Mouse (Mus musculus) urinary bladder, postnatal 25 days (tissue): ENCODE measurements at regions not wholly inside any gene's neighbourhood (a gene's known extent, or its start where the extent isn't known, plus 50 kb on each side); places are given as distances from the start of the nearest gene placed in this dataset.

Experiments
- DNase-seq: peaks from one replicate; pipeline ENCODE4 v3.0.0; 2022; ENCODE audit warnings: low spot score

DNA sequence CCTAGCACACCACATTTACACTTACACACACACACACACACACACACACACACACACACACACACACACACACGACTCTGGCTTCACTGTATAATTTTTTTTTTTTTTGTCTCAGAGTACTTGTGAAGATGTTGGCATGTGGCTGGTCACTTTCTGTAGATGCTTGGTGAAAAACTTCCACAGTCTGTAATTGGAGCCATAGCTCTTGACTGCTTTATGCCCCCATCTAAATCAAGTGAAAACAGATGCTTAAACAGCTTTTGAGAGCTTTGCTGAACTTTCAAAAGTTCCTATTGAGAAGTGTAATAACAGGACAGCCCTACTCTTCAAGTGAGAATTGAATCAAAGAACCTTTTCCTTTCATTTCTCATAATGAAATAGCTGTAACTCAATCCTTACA, 317.7 kb downstream of the Gm21750 start:
- no peak for DNase-seq

DNA sequence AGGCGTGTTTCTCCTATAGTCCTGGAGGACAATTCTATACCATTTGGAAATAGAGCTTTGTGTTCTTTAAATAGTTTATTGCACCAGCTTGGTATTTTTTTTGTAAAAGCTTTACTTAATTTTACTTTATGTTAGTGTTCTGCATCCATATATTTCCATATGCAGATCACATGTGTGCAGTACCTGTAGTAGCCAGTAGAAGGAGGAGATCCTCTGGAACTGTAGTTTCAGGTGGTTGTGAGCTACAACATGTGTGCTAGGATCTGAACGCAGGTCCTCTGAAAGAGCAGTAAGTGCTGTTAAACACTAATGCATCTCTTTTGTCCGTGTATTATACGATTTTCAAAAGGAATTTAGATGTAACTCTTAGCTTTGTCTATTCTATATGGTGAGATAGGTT, 335.2 kb downstream of the Gm21750 start:
- DNase-seq: no peak

DNA sequence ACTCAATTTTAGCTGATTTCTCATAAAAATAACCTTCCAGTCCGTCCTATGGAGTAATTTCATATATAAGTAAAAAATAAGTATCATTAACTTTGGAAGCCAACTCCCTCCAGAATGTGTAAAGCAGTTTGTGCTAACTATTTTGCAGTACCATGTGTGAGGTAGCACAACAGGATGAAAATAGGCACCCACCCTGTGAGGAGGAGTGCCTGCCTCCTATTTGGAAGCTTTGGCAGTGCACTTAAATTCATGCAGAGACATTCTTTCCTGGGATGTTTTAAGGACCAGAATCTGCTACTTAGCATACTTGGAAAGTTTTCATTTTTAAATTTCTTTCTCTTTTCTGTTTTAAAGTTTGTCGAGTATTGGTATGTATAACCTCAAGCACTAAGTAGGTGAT, 336.8 kb downstream of the Gm21750 start:
- DNase-seq: no peak

DNA sequence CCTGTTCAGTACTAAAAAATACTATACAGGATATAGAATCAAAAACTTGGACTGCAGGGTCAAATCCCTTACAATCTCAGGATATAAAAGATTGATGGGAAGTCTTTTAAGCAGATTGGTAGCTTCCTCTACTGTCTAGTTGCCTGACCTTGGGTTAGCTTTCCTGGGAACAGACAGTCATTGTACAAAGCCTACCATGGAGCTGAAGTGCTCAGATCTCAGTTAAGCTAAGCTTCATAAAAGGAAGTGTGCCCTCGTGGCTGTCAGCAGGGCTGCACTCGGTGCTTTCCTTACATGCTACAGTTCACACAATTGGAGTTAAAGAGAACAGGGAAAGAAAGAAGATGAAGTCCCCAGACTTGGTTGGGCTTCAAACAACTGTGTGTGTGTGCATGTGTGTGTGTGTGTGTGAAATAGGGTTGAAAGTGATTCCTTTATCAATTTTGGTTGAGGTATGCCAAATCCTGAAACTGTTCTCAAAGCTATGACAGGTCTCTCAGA, 338.4 kb downstream of the Gm21750 start:
- no peak for DNase-seq

DNA sequence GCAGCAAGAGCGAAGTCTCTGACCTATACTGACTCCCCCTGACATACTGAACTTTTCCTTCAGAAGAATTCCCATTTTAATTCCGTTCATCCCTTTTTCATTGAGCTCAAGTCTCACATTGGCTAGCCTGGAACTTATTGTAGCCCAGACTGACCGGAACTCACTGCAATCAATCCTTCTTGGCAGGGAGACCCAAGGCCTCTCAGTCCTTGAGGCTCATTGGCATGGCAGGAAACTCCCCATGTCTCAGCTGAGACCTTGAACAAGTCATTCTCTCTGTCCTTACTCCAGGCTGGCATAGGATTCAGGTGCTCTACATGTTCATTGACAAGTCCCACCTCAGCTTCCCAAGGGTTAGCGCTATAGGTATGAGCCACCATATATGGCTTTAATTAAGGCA, 345.9 kb downstream of the Gm21750 start:
- DNase-seq: no peak

DNA sequence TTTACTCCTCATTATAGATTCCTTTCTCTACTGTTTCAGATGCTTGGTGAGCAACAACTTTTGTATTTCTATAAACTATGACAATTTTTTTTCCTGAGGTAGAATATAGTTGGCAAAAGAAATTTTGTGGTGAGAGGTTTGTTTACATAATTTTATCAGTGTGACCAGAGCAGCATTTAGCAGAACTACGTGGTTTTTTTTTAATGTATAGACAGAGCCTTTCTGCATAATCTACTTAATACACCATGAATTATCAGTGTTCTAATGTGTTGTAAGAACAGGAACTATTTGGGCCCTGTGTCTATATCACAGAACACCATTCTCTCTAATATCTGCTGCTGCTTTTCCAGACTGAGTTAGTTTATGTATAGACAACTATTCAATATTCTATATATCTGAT, 350.5 kb downstream of the Gm21750 start:
- DNase-seq: no peak

DNA sequence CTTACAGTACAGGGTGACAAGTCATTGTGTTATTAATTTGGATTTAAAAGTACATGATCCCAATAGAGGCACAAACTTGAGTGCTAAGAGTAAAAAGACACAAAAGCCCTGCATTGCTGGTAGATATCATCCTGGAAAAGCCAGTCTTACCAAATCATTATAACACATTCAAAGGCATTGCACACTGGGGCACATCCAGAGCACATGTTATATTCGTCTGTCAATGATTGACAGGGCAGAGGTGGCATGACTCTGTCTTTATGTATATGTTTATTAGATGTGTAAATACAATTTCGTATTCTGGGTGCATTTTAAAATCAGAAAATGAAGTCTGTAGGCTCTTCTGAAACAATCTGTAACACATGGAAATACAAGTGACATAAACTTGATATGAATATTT, 358.4 kb downstream of the Gm21750 start:
- DNase-seq: no peak

DNA sequence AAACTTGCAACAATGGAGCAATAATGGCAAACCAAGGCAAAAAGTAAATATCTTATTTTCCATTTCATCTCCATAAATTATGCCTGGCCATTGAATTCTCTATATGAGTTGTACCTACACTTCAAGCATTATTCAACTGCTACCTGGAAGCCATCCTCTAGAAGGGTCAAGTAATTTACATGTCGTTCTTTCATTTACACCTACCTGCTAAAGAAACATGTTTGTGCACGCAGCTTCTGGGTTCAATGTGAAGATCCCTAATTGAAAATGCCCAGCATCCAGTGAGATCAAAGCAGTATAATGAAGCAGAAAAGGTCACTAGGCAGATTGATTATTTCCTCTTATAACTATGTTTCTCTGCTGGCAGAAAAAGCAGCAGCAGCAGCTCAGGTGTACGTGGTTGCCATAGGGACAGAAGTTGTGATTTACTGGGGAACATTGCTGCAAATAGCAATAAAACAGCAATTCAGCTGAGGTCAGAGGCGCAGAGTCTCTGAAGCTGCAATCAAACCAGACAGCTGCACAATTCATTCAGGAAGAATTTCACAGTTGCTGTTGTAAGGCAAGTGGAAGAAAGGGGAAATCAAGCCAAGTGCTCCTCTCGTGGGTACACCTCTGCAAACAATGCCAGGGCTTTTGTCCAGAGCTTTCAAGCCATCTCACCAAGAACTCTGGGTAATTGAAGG, 386.1 kb downstream of the Gm21750 start:
- DNase-seq: no peak

DNA sequence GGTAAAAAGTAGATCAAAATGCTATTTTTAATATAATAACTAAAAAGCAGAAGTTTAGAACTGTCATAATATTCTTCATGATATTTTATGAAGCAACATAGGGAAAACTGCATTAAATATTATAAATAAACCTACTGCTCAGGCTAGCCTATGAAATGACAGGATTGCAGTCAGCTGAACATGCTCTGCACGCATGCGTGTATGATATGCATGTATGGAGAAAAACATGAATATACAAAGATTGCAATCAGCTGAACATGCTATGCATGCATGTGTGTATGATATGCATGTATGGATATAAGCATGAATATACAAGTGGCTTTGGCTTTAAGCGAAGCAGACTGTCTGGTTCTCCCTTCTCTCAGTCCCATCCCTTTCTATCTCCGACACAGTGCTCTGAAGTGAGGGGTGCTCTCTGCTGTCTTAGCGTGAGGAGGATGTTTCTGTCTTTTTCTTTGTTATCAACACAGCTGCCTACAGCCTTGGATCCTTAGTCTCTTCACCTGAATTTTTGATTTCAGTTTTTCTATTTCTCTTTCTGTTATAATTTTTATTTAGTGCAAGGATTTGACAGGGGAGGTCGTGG, 386.8 kb downstream of the Gm21750 start:
- DNase-seq: no peak

DNA sequence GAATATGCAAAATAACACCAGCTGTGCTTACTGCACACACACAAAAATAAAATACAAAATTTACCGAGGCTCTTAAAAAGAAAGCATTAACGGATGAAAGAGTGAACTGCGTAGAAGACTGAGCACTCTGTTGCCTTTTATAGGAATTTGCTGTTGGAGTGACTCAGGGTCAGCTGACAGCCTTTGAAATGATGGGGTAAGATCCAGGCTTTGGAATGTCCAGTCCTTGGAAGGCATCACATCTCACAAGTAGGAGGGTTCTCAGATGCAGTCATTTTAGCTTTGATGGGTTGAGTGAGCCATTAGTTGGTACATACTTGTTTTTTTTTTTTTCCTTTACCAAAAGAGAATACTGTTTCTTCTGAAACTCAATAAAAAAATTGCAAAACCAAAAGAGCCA, 387.4 kb downstream of the Gm21750 start:
- DNase-seq: no peak

DNA sequence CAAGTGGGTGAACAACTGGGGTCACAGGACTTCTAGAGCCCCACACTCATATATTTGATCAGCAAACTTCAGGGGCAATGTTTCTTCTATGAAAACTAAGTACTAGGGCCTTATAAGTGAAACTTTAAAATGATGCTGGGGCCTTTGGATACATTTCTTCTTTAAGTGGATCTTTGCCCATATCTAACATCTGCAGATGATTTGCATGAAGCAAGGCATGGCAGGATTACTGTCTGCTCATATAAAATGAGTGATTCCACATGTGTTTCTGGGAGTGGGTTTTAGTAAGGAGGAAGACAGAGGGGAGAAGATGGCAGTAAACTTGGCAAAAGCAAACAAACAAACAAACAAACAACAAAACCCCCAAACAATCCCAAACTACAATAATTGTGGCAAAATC, 405.0 kb downstream of the Gm21750 start:
- no peak for DNase-seq

DNA sequence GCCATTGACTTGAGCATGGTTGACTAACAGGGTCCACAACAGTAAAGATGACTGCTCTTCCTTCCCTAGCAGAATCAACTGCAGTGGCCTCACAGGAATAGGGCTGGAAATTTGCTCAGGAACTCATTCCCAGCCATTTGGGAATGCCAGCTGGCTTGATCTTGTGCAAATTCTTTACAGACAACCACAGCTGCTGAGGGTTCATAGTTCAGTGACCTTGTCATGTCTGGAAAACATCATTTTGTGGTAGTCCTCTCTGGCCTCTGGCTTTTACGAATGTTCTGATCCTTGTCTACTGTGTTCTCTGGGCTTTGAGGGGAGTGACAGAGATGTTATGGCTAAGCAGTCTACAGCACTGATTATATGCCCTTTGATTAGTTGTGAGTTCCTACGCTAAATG, 432.0 kb downstream of the Gm21750 start:
- DNase-seq: no peak

DNA sequence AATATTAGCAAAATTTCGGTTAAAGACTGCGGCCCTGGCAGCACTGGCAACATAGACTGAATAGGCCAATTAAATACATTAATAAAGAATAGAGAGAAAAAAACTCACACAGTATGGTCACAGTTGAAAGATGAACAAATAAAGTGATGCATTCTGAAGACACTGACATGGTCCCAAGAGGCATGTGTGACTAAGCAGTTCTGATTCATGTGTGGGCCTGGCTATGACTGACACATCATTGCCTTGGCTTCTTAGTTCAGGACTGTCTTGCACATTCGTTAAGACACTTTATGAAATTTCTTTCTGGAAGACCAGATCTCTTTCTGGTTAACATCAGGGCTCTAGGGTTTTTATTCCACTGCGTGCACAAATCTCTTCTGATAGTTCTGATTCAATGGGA, 438.7 kb downstream of the Gm21750 start:
- no peak for DNase-seq

DNA sequence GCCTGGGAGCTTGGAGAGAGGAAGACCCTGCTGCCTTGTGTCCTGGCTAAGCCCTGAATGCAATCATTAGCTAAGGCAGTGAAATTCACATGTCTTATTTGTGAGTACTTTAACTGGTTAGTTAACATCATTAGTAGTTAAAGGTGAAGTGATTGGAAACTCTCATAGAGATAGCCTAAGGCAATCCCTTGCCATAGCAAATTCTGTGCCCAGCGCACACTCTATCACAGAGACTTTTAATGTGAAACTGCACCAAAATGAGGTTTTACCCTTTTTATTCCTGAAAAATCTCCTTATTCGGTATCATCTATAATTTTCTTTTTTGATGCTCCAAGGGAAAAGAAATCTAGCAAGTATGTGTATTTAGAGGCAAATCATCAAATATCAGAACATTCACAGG, 451.6 kb downstream of the Gm21750 start:
- DNase-seq: no peak

DNA sequence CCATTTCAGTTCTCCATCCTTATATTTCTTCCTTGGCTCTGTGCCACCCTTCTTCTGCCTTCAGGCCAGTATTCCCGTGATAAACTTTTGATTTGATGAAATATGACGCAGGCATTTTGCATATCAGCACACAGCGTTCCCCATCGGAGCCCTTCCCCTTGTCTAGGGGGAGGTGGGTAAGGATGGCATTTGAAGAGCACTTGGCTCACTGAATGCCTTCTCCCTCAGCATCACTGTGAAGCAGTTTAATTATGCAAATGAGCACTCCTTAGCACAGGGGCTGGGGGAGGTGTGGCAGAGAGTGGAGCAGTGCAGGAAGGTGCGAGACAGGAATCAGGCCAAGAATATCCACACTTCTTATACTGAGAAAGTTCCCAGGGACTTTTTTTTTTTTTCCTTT, 452.1 kb downstream of the Gm21750 start:
- DNase-seq: no peak

DNA sequence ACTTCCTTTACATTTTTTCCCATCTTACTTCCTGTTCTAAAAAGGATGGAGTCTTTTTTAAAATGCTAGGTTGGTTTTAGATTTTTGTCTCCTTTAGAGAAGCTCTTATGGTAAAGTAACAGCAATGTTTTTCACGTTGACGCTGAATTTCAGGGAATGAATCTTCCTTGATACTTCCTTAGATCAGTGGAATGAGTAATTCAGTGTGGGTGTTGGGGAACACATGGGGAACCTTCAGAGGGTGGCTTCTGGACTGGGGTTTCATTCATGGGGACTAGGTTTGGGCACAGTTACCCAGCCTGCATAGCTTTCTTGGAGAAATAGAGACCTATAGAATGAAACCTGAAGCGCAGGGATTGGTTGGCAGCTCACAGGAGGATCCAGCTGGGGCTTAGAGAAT, 452.5 kb downstream of the Gm21750 start:
- no peak for DNase-seq

DNA sequence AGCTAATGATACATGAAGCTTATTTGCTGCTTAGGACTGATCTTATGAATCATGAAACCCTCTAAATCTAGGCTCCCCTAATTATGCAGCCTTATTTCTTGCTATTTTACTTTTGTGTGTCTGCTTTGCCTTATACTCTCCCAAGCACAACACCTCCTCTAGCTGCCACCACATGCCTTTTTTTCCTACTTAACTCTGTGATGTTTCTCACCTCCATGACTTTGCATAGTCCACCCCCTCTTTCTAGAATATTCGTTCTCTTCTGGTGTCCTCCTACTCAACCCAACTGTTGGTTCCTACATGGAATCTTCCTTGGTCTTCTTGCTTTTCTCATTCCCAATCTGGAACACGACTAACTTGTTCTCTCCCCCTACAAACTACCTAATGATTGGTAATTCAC, 456.7 kb downstream of the Gm21750 start:
- DNase-seq: no peak

DNA sequence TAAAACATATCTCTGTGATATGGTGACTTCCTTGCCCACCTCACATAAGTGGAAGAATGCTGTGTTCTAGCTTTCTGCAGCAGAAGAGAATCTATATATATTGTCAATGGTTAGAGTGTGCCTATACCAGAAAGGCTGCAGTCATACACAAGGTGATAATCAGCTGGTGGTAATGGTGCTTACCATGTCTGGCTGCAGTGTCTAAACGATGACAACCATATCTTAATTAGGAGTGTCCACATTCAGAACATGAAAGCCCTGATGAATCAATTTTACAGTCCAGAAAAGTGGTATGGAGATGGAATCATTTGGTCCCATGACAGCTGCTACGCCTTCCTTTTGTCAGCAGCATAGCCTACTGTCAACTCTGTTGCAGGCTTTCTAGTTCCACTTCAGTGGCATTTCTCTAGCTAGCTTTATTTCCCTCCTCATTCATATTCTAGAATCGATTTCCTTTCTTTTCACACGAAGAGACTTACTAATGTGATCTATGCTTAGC, 484.2 kb downstream of the Gm21750 start:
- DNase-seq: no peak

DNA sequence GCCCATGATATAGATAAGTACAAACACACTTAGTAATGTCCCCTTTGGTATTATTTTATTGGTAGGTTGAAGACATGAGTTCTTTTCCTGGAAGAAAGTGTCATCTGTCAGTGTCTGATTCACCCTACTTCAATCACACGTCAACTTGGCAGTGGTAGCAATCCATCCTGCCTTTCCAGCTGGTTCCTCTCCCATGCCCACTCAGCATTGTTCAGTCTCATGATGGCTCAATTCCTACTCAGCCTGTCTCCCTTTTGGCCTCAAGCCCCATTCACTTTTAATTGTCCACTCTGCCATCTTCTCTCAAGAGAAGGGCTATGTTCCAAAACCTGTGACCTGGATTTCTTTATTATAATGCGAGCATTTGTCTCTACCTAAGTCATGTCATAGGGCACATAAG, 474.4 kb upstream of the Htr2a start:
- no peak for DNase-seq

DNA sequence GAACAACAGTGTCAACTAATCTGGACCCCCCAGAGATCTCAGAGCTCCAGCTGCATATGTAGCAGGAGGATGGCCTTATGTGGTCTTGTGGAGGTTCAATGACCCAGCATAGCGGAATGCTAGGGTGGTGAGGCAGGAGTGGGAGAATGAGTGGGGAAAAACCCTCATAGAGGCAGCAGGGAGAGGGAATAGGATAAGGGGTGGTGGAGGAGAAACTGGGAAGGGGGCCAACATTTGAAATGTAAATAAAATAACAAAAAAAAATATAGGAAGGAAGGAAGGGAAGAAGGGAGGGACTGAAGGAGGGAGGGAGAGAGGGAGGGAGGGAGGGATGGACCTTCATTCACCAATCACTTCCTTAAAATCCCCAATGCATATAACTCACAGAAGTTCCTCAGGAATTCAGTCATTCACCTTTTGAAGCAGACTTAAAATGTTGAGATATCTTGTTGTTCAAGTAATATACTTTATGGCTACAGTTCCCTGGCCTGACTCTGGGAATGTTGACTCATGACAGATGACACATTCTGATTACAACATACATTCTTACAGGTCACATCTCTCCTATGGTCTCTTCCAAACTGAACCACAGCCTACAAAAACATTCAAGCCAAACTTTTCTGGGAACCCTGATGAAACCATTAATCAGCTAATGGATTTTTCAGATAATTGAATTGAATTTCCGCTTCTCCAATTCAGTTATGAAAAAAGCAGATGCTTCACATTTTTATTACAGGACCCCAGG, 471.3 kb upstream of the Htr2a start:
- DNase-seq: no peak

DNA sequence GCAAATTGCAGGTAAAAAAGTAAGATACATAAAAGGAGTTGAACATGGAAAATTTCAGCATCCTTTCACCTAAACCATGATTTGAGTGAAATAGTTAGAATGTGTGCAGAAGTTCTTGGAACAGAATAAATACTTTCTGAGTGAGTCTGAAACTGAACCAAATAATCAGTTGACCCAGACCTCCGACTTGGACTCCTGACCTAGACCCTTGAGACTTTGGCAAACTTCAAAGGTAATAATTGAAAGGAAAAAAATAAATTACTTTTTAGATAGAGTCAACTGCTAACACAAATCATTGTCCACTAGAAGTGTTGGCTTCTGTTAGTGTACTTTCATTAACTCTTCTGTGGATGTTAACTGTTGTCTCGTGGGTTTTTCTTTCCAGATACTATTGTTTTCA, 460.6 kb upstream of the Htr2a start:
- no peak for DNase-seq

DNA sequence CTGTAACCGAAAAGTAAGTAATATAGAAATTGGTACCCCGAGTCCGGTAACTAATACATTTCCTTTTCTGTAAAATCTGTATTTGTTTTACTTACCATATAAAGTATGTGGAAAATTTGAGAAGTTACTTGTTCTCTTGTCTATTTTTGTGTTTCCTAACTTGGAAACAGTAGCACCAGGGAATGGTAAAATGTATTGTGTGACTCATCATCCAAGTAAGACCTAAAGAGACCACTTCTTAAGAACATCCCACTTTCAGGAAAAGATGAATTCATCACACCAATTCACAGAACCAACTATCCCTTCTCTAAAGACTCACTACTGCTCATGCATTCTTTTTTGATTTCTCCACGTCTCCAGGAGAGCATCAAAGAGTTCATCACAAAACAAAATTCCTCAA, 457.6 kb upstream of the Htr2a start:
- DNase-seq: no peak

DNA sequence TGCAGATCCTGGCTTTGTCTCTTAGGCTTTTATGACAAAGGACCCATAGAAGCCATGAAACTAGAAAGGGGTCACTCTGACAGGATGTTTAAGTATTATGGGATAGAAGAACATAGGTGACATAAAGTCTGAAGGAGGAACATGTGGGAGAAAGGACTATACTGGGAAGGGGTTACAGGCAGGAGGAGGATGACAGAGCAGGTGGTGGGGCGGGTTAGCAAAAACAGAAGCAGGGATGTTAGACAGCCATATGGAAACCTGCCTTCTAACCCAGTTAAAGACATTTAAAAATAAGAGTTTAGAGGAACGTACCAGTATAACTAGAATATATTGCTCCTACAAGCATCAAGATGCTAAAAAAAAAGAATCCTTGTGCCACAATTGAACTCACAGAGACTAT, 438.9 kb upstream of the Htr2a start:
- DNase-seq: no peak
